Mouse (Mus musculus): ENCODE results near the gene Hhipl2. TPM values are rescaled to one million over a fixed set of nuclear protein-coding genes. Genes with fewer than 3 reads are reported as not detected.
"Not testable (repeated sequence)": the region's sequence is repeated elsewhere in the genome, so short reads cannot be mapped to it uniquely, and the experiment has no call there.

Gene Hhipl2
- total RNA-seq (2015) = not detected in 2 replicates
- total RNA-seq (2017) = not detected in 2 replicates

DNA sequence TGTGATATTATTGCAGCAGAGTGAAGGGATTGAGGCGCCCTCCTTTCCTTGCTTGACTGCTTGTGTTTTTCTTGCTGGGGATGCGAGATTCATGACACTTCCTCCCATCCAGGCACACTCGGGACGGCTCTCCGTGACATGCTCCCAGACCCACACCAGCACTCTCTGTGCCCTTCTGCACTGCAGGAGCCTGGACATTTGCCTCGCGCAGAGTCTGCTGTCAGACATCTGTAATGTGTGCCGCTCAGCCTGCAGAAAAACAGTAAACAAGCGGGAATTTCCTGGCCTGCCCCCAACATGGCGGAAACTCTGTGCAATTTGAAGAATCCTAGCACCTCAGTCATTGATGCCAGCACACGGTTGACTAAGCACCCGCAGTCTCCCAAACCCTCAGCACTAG, at the start of gene Hhipl2:
Hhipl2 (plus strand) TSS at position 343 of the 400 bp plus-strand sequence.
- no peak for ATAC-seq (replicated peaks; ENCODE audit: poor library complexity)

DNA sequence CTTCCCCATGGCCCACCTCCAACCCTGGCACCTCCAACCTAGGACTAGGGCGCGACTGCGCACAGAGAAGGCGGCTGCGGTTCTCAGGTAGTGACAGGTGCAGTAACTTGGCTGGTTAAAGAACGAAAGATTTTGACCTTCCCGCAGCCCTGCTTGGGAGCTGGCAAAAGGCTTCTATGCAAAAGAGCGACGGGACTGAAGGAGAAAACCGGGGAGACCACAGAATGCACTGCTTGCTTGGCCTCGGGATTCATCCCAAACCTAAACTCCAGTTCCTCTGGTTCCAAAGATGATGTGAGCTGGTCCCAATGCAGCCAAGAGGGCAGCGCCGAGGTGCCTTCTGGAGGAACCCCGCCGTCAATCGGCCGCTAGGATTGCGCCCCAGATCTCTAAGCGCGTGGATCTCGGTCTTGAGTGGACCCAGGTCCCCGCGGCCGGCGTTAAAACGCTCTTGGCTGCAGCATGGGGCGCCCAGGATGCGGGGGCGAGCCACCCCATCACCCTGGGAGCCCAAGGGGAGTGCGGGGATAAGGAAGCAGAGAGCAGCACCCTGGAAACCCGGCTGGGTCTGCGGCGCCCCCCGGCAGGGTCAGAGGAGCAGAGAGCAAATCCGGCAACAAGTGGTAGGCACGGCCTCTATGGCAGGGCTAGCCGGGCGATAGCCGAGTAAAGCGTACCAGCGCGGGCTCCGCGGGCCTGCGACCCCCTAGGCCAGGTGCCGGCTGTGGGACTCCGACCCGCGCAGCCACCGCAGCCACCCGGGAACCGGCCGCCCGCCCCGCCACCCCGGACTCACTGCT, 49.2 kb upstream of the Hhipl2 start:
- peak; percentile 15 for ATAC-seq (replicated peaks; ENCODE audit: poor library complexity)

GRCm38 (mm10) chr1:183369427-183370014, 48.5 kb upstream of the Hhipl2 start, which contains the start of gene Mia3:
Mia3 (minus strand) TSS chr1:183369553.
- ATAC-seq (replicated peaks; ENCODE audit: poor library complexity) = peak; percentile 98

DNA sequence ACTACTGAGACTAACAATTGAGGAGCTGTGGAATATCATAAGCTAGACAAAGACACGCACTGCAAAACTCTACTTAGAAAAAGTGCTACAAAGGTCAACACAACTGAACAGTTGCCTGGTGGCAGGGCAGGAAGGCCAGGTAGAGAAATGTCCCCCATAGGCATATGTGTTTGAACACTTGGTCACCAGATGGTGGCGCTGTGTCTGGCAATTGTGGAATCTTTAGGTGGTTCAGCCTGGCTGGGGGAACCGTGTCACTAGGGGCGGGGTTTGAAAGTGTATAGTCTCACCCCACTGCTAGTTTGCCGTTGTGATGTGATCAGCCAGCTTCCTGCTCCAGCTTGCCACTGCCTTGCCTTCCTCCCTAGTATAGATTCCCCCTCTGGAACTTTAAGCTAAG, 43.3 kb upstream of the Hhipl2 start:
- no peak for ATAC-seq (replicated peaks; ENCODE audit: poor library complexity)

- no peak for ATAC-seq (replicated peaks; ENCODE audit: poor library complexity)
These were observed 41.0 kb upstream of the Hhipl2 start for GRCm38 (mm10) chr1:183377045-183377444.

- ATAC-seq (replicated peaks; ENCODE audit: poor library complexity) = peak; percentile 86
These were observed 39.6 kb upstream of the Hhipl2 start for GRCm38 (mm10) chr1:183378321-183378941.

DNA sequence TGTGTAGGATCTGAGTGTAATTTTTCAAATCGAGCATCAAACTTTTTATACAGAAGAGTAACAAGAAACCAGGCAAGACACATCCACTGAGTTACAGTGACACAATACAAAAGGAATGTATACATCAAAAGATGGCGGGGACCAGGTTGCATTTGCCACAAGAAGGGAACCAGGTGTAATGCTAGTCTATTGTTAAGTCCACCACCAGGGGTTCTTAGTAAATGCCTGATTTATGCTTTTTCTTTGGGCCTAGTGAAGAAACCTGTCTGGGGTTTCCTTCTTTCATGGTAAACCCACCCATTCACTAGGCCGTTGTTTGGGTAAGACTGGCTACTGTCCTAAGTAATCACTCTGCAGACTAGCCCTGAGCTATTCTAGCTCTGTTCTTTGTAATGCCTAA, 38.6 kb upstream of the Hhipl2 start:
- not testable (repeated sequence) for ATAC-seq (replicated peaks; ENCODE audit: poor library complexity)

GRCm38 (mm10) chr1:183381816-183382215, 36.2 kb upstream of the Hhipl2 start:
- ATAC-seq (replicated peaks; ENCODE audit: poor library complexity) = no peak

GRCm38 (mm10) chr1:183382621-183383020, 35.4 kb upstream of the Hhipl2 start:
- no peak for ATAC-seq (replicated peaks; ENCODE audit: poor library complexity)

- ATAC-seq (replicated peaks; ENCODE audit: poor library complexity) = not testable (repeated sequence)
These were observed 30.6 kb upstream of the Hhipl2 start for GRCm38 (mm10) chr1:183387421-183387820.

DNA sequence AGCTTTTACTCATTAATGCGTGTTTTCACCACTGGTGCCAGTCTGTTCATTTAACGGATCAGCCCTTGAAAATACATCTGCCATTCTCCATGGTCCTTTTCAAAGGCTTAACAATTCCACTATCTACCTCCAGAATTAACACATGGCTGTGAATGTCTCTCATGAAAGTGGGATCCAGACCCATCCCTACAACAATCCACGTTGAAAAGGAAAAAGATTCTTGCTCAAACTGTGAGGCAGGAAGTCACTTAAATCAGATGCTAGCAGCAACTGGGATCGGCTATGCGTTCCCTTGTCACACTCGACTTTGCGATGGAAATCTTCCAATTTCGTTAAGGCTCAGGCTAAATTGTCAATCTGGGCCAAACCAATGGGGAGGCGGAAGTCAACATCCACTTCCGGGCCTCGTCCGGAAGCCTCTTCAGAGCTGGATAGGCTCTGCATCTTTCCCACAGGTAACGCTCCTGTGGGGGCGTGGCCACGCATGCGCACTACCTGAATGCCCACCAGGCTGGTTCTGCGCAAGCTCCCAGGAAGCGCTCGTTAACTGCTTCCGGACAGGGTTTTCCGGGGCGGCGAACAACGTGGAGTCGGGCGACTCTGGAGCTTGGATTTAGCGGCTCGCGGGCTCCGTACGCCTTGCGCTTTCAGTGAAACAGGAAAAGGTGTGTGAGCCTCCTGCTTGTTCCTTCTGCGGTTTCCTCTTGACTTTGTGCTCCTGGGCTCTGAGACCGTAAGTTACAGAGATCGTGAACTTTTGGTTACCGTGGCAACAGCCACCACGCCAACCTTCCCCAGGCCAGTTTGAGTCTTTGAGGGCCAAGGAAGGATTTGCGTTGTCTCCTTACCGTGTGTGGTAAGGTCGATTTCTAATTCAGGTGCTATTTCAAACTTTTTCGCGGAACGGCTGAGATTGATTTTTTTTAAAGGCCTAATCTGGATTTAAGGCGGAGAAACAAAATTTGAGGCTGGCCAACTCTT, 29.3 kb upstream of the Hhipl2 start, which contains the start of gene Taf1a:
Taf1a (plus strand) TSS at position 556 of the 981 bp plus-strand sequence.
- ATAC-seq (replicated peaks; ENCODE audit: poor library complexity) = peak; percentile 97

DNA sequence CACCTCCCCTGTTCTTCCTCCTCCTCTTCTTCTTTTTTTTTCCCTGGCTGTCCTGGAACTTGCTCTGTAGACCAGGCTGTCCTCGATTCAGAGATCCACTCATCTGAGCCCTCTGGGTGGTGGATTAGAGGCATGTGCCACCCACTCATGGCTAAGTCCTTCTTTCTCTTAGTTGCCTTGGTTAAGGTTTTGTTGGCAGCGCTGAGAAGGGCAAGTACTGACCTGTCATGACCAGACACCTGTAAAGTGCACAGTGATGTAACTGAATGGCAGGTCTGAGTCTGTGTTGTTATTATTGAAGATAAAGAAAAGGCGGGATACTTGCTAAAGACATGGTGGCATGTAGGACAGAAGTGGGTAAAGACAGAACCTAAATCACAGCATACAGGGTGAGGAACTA, 14.6 kb upstream of the Hhipl2 start:
- ATAC-seq (replicated peaks; ENCODE audit: poor library complexity) = no peak

GRCm38 (mm10) chr1:183414081-183414727, 3.8 kb upstream of the Hhipl2 start:
- ATAC-seq (replicated peaks; ENCODE audit: poor library complexity) = no peak

- ATAC-seq (replicated peaks; ENCODE audit: poor library complexity) = no peak
These were observed 1.7 kb downstream of the Hhipl2 start for GRCm38 (mm10) chr1:183419741-183420140.

- no peak for ATAC-seq (replicated peaks; ENCODE audit: poor library complexity)
These were observed 2.3 kb downstream of the Hhipl2 start for GRCm38 (mm10) chr1:183420296-183420695.

GRCm38 (mm10) chr1:183424100-183424499, 6.1 kb downstream of the Hhipl2 start:
- ATAC-seq (replicated peaks; ENCODE audit: poor library complexity) = no peak

DNA sequence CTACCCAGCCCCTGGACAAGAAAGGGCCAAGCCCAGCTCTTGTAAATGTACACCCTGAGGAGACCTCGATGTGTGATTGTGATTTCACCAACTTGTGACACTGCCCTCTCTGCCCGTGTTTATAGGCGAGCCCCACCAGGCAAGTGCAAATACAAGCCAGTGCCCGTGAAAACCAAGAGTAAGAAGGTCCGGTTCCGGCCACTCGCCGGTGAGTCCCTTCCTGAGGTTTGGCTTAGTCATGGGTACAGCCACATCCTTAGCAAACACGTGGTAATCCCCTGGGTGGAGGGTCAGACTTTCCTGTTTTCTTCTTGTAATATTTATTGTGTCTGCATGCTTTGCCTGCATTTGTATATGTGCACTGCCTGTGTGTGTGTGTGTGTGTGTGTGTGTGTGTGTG, 16.9 kb downstream of the Hhipl2 start:
- ATAC-seq (replicated peaks; ENCODE audit: poor library complexity) = no peak

DNA sequence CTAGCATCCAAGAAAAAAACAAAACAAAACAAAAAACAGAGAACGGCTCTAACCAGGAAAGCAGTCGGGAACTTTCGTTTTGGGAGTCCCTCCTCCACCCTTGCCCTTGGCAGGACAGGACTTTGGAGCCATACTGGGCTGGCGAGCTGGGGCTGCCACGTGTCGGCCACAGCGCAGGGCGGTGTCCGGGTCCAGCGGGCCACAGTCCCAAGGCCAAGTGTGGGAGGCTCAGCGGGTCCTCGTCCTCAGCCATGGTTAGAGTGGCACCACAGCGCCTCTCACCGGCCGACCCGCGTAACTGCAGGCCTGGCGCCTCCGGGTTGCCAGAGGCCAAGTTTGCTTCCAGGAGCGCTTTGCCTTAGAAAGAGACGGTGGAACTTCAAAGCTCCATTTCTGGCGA, 21.0 kb downstream of the Hhipl2 start:
- ATAC-seq (replicated peaks; ENCODE audit: poor library complexity) = peak; percentile 97

- peak; percentile 84 for ATAC-seq (replicated peaks; ENCODE audit: poor library complexity)
These were observed 24.2 kb downstream of the Hhipl2 start for GRCm38 (mm10) chr1:183442015-183442774.

Data from megakaryocyte progenitor cell, adult 5-6 weeks (primary cell).